Mouse (Mus musculus): ENCODE measurements around the gene Ifna6. TPM values are rescaled to one million over a fixed set of nuclear protein-coding genes. Genes with fewer than 3 reads are reported as not detected.

Gene Ifna6
- polyA plus RNA-seq, 1 experiment from 2014 or later, result not detected

DNA sequence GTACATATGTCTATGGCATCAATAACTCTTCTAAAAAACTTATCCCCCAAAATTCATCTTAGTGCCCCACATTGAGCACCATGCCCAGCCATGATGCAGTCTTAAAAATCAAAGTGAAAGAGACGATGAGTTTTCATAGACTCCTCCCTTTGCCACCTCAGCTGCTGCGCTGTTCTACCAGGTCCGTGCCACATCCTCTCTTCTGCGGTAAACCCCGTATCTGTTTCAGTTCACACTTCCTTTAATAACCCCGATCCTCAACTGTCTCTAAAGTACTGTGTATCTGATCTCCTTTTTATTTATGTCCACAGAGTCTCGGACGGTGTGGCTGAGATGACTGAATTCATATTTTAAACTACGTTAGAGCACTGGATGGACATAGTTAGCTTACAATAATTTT lies 37.4 kb downstream of the Ifna6 start:
- 0 out of 2 replicates have a peak, but pooled peaks have one; percentile 23 for ATAC-seq (ENCODE audit: low read depth)
- peaks cover 3% of the 10 kb centered on the region; the same call in 1 of the 2 replicates for H3K4me1 ChIP-seq (ENCODE audit: control insufficient read depth, low read depth, low read length)
- H3K9ac ChIP-seq (ENCODE audit: low read depth, low read length), result no peak overlapping the region
- H3K9me3 ChIP-seq (replicated peaks; ENCODE audit: control insufficient read depth, low read length), result no peaks in the 10 kb centered on the region
- peaks cover 7% of the 10 kb centered on the region; the same call in 1 of the 2 replicates for H3K27me3 ChIP-seq (ENCODE audit: control insufficient read depth, insufficient read depth, low read depth, low read length)
- no peaks in the 10 kb centered on the region for H3K36me3 ChIP-seq (ENCODE audit: control insufficient read depth, insufficient read depth)
- WGBS (ENCODE audit: insufficient replicate concordance), result 11% methylated on average over 9 of the region's 9 CpGs
- no peak overlapping the region for H3K27ac ChIP-seq (ENCODE audit: low read length)
- peak overlapping the region; percentile 42 for H3K4me2 ChIP-seq (ENCODE audit: low read depth, low read length)
- H3K4me3 ChIP-seq (ENCODE audit: low read depth, low read length), result peak overlapping the region; percentile 23; the same call in 1 of the 2 replicates

DNA sequence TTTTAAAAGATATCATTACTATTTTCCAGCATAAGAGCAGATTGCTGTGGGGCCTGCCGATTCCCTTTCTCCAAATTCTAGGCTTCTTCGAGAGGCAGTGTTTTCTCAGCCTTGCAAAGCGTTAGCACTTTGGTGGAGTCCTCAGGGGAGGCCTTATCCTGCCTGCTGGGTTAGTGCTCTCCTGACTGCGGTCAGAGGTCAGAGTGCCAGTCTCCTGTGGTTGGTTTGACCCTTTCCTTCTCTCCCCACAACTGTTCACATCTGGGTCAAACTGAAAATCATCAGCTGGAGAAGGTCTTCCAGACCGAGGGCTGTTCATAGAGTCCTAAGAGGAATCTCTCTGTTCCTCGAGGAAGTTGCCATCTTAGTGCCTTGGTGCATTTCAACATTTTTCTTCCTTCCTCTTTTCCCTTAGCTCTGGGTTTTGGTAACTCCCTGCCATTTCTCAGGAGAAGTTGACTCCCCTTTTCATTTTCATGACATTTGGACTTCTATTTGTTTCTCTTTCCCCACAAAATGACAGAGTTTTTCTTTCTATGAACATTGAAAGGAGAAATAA lies 37.9 kb downstream of the Ifna6 start:
- Histone ChIP-seq H3K9ac (ENCODE audit: low read depth, low read length) (no peak overlapping the region), H3K4me1 (ENCODE audit: control insufficient read depth, low read depth, low read length) (peaks cover 3% of the 10 kb centered on the region; the same call in 1 of the 2 replicates), H3K36me3 (ENCODE audit: control insufficient read depth, insufficient read depth) (no peaks in the 10 kb centered on the region), H3K9me3 (replicated peaks; ENCODE audit: control insufficient read depth, low read length) (no peaks in the 10 kb centered on the region), H3K4me2 (ENCODE audit: low read depth, low read length) (peak overlapping the region; percentile 42; the same call in 1 of the 2 replicates), H3K27me3 (ENCODE audit: control insufficient read depth, insufficient read depth, low read depth, low read length) (peaks cover 7% of the 10 kb centered on the region; the same call in 1 of the 2 replicates), H3K27ac (ENCODE audit: low read length) (no peak overlapping the region), H3K4me3 (ENCODE audit: low read depth, low read length) (no peak overlapping the region)
- 6% methylated on average over 6 of the region's 6 CpGs for WGBS (ENCODE audit: insufficient replicate concordance)
- ATAC-seq (ENCODE audit: low read depth), result no peak

DNA sequence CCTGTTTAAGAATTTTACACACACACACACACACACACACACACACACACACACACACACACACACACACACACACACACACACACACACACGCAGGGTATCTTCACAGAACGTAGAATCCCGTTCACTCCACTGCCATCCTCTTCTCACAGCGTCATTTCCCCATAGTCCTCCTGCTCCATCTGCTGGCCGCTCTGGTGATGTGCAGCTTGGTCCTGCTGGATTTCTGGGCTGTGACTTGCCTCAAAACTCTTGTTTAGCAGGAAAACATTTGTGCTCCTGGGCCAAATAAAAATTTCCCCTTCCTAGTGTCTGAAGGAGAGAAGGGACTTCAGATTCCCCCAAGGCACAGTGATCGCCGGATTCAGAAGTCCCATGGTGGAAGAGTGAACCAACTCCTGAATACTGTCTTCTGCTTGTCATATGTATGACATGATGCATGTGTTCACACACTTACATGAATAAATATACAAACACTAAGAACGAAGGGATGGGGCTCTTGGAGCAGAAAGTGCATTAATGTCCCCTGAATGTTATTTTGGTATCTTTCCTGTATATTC lies 40.2 kb downstream of the Ifna6 start:
- no peak overlapping the region for H3K27ac ChIP-seq (ENCODE audit: low read length)
- under 1% methylated on average over 8 of the region's 8 CpGs for WGBS (ENCODE audit: insufficient replicate concordance)

DNA sequence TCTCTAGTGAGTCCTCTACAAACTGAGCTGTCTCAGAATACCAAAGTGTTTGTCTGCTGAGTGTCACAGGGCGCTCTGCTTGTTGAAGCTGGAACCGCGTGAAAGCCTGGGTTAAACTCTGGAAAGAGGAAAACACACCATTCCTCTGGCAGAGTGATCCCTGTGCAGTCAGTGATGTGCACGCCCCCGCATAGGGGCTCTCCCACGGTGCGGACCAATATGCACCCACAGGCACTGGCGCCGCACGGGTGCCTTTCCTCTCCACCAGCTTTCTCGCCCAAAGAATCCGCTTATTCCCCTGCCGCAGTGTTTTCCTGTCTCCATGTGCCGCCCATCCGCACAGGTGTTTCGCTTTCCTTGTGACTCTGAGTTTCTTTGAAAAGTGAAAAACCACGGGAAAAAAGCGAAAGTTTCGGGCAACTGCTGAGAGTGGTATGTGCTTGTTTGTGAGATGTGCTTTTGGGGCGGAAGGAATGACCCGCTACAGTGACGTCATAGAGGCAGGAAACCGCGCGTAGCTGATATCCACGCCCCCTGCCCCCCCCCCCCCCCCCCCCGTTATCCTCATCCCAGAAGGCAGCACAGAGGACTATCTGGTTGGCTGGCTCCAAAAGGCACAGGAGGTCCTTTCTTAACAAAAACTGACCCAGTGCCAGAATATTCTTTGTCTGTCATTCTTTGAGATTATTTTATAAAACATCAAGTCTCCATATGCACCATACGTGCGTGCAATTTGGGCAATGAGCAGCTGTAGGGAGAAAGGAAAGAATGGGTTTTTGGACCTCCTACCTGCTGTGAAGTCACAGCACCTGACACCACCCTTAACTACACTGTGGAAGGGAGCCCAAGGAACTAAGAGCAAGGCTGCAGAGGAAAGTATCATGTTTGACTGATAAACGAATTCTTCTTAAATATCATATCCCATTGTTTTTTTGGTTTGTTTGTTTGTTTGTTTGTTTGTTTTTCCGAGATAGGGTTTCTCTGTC lies 41.0 kb downstream of the Ifna6 start:
- H3K4me2 ChIP-seq (ENCODE audit: low read depth, low read length), result peak overlapping the region; percentile 83
- peaks cover 3% of the 10 kb centered on the region; the same call in 1 of the 2 replicates for H3K4me1 ChIP-seq (ENCODE audit: control insufficient read depth, low read depth, low read length)
- H3K27ac ChIP-seq (ENCODE audit: low read length), result peak overlapping the region; percentile 38; the same call in 1 of the 2 replicates
- peak; percentile 71 for ATAC-seq (ENCODE audit: low read depth)
- peak overlapping the region; percentile 65 for H3K9ac ChIP-seq (ENCODE audit: low read depth, low read length)
- peak overlapping the region; percentile 69 for H3K4me3 ChIP-seq (ENCODE audit: low read depth, low read length)
- no peaks in the 10 kb centered on the region for H3K36me3 ChIP-seq (ENCODE audit: control insufficient read depth, insufficient read depth)
- peaks cover 3% of the 10 kb centered on the region; the same call in 1 of the 2 replicates for H3K27me3 ChIP-seq (ENCODE audit: control insufficient read depth, insufficient read depth, low read depth, low read length)
- H3K9me3 ChIP-seq (replicated peaks; ENCODE audit: control insufficient read depth, low read length), result no peaks in the 10 kb centered on the region
- 7% methylated on average over 26 of the region's 31 CpGs for WGBS (ENCODE audit: insufficient replicate concordance)

More for the DNA sequence above, 40.2 kb downstream of the Ifna6 start:
- peak overlapping the region; percentile 83 for H3K4me2 ChIP-seq (ENCODE audit: low read depth, low read length)
- no peaks in the 10 kb centered on the region for H3K36me3 ChIP-seq (ENCODE audit: control insufficient read depth, insufficient read depth)
- H3K4me1 ChIP-seq (ENCODE audit: control insufficient read depth, low read depth, low read length), result peaks cover 3% of the 10 kb centered on the region; the same call in 1 of the 2 replicates
- ATAC-seq (ENCODE audit: low read depth), result peak; percentile 62
- H3K4me3 ChIP-seq (ENCODE audit: low read depth, low read length), result peak overlapping the region; percentile 69
- H3K9me3 ChIP-seq (replicated peaks; ENCODE audit: control insufficient read depth, low read length), result no peaks in the 10 kb centered on the region
- H3K27me3 ChIP-seq (ENCODE audit: control insufficient read depth, insufficient read depth, low read depth, low read length), result peaks cover 7% of the 10 kb centered on the region; the same call in 1 of the 2 replicates
- peak overlapping the region; percentile 65 for H3K9ac ChIP-seq (ENCODE audit: low read depth, low read length)

DNA sequence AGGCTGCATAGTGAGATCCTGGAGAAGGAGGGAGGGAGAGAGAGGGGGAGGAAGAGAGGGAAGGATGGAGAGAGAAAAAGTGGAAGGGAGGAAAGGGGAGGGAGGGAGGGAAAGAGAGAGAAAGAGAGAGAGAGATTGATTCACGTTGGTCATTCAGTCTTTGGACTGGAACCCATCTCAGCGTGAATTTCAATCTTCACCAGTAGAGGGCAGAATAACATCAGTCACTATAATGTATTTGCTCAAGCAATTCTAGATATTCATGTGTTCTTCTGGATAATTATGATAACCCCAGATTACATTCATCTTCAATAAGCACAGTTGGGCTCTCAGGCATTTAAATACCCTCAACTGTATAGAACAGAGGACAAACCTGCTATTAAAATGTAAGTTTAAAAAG lies 45.5 kb downstream of the Ifna6 start:
- Histone ChIP-seq H3K4me2 (ENCODE audit: low read depth, low read length) (no peak overlapping the region), H3K9ac (ENCODE audit: low read depth, low read length) (no peak overlapping the region), H3K4me1 (ENCODE audit: control insufficient read depth, low read depth, low read length) (peaks cover 20% of the 10 kb centered on the region), H3K9me3 (replicated peaks; ENCODE audit: control insufficient read depth, low read length) (no peaks in the 10 kb centered on the region), H3K27me3 (ENCODE audit: control insufficient read depth, insufficient read depth, low read depth, low read length) (no peaks in the 10 kb centered on the region), H3K4me3 (ENCODE audit: low read depth, low read length) (no peak overlapping the region), H3K36me3 (ENCODE audit: control insufficient read depth, insufficient read depth) (no peaks in the 10 kb centered on the region), H3K27ac (ENCODE audit: low read length) (no peak overlapping the region)
- 0% methylated on average over 2 of the region's 2 CpGs for WGBS (ENCODE audit: insufficient replicate concordance)
- no peak for ATAC-seq (ENCODE audit: low read depth)

DNA sequence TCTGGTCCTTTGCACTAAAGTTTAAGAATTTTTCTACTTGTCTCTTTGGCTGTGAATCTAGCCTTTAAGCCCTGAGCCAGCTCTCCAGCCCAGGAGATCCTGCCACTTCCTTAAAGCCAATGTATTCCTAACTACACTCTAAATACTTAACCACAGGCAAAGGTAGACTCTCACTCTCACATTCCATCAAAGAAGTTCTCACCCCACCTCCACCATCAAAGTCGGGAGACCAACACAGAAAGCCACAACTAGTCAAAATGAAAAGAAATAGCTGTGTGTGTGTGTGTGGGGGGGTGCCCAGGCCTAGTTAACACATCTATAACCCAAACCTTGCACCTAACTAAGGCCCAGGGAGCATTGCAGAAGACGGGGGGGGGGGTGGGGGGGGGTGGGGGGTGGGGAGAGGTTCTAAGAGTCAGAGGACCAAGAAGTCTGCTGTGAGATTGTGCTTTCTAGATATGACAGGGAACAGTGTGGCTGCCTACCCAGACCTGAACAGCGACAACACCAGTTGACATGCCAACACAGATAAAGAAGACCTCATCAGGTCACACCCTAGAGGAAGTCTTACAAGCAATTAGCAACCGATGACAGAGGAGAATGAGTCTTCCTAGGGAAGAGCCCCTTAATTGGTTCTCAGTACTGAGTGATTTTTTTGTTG lies 48.3 kb downstream of the Ifna6 start:
- peak; percentile 91 for ATAC-seq (ENCODE audit: low read depth)
- Histone ChIP-seq H3K27ac (ENCODE audit: low read length) (no peak overlapping the region), H3K9me3 (replicated peaks; ENCODE audit: control insufficient read depth, low read length) (no peaks in the 10 kb centered on the region), H3K27me3 (ENCODE audit: control insufficient read depth, insufficient read depth, low read depth, low read length) (no peaks in the 10 kb centered on the region), H3K36me3 (ENCODE audit: control insufficient read depth, insufficient read depth) (no peaks in the 10 kb centered on the region), H3K9ac (ENCODE audit: low read depth, low read length) (0 out of 2 replicates have a peak overlapping the region, but pooled peaks have one; percentile 9), H3K4me2 (ENCODE audit: low read depth, low read length) (0 out of 2 replicates have a peak overlapping the region, but pooled peaks have one; percentile 17), H3K4me3 (ENCODE audit: low read depth, low read length) (no peak overlapping the region), H3K4me1 (ENCODE audit: control insufficient read depth, low read depth, low read length) (peaks cover 25% of the 10 kb centered on the region)
- whole genome bisulfite sequencing (ENCODE audit: insufficient replicate concordance), result 12% methylated on average over 3 of the region's 4 CpGs

DNA sequence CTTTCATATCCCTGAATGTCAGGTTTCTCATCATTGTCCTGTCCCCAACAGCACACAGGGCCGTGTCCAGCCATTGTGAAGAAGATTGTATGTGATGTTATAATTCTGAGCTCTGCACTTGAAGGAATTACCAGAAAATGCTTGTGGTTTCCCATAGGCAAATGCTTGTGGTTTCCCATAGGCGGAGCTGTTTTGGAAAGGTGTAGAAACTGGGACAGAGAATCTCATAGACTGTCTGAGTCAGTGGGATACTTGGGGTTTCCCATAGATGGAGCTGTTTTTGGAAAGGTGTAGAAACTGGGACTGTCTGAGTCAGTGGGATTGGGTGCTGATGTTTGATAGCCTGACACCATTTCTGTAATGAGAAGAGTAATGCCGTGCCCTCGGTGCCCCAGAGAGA lies 49.3 kb downstream of the Ifna6 start:
- no peaks in the 10 kb centered on the region for H3K27me3 ChIP-seq (ENCODE audit: control insufficient read depth, insufficient read depth, low read depth, low read length)
- no peak overlapping the region for H3K27ac ChIP-seq (ENCODE audit: low read length)
- H3K4me1 ChIP-seq (ENCODE audit: control insufficient read depth, low read depth, low read length), result peaks cover 25% of the 10 kb centered on the region
- no peaks in the 10 kb centered on the region for H3K36me3 ChIP-seq (ENCODE audit: control insufficient read depth, insufficient read depth)
- no peak overlapping the region for H3K4me2 ChIP-seq (ENCODE audit: low read depth, low read length)
- no peak for ATAC-seq (ENCODE audit: low read depth)
- WGBS (ENCODE audit: insufficient replicate concordance), result 52% methylated on average over 4 of the region's 4 CpGs
- no peak overlapping the region for H3K9ac ChIP-seq (ENCODE audit: low read depth, low read length)
- no peaks in the 10 kb centered on the region for H3K9me3 ChIP-seq (replicated peaks; ENCODE audit: control insufficient read depth, low read length)
- no peak overlapping the region for H3K4me3 ChIP-seq (ENCODE audit: low read depth, low read length)

Measured in liver, embryonic 16.5 days (tissue).